Mouse (Mus musculus) liver, embryonic 14.5 days (tissue): ENCODE data around the gene Aak1. TPM values are rescaled to one million over a fixed set of nuclear protein-coding genes. Genes with fewer than 3 reads are reported as not detected.
"Not testable (repeated sequence)": the region's sequence is repeated elsewhere in the genome, so short reads cannot be mapped to it uniquely, and the experiment has no call there.

Experiments used
- ATAC-seq: fragments of 200-750 bp; cut with Nextera tagmentation; 2 replicates; pipeline ENCODE4 v1.8.0; 2017; ENCODE audit warnings: moderate number of reproducible peaks, mild to moderate bottlenecking, moderate library complexity; ENCODE audit not compliant: insufficient read depth
- DNase-seq, 3 experiments: peaks; one replicate each; pipeline ENCODE4 v3.0.0-alpha.2; 2012 to 2013; ENCODE audit warnings: low read depth in 3 of 3, low spot score in 3 of 3
- H3K27ac ChIP-seq: fragments of 300-500 bp; sonication (generic); 2 replicates; pipeline ENCODE4 v1.5.1; 2014; ENCODE audit warnings: moderate library complexity, mild to moderate bottlenecking, control low read depth, inconsistent platforms
- H3K27me3 ChIP-seq: fragments of 300-500 bp; sonication (generic); 2 replicates; pipeline ENCODE4 v1.6.1; 2014; ENCODE audit warnings: mild to moderate bottlenecking, low read length, moderate library complexity; ENCODE audit not compliant: control insufficient read depth, insufficient read depth
- H3K36me3 ChIP-seq: fragments of 300-500 bp; sonication (generic); replicated peaks from 2 replicates; pipeline ENCODE4 v1.6.1; 2014; ENCODE audit warnings: low read depth; ENCODE audit not compliant: control insufficient read depth, insufficient read depth
- H3K4me1 ChIP-seq, 2 experiments: fragments of 200-500 bp in 1 of 2; fragments of 300-500 bp in 1 of 2; sonication (generic) in 1 of 2; replicated peaks; 2 replicates each; pipeline ENCODE4 v1.6.1; 2012 to 2014; ENCODE audit warnings: antibody characterized with exemption in 1 of 2, inconsistent platforms in 1 of 2, low read length in 1 of 2; ENCODE audit not compliant: control insufficient read depth in 2 of 2, insufficient read depth in 2 of 2
- H3K4me2 ChIP-seq: fragments of 300-500 bp; sonication (generic); 2 replicates; pipeline ENCODE4 v1.6.1; 2014; ENCODE audit warnings: low read depth, mild to moderate bottlenecking, control low read depth, moderate library complexity
- H3K4me3 ChIP-seq, 2 experiments: fragments of 200-500 bp in 1 of 2; fragments of 300-500 bp in 1 of 2; sonication (generic) in 1 of 2; 2 replicates each; pipeline ENCODE4 v1.5.1; 2012 to 2014; ENCODE audit warnings: low read depth in 2 of 2, low read length in 2 of 2, mild to moderate bottlenecking in 2 of 2, control low read depth in 1 of 2, inconsistent platforms in 1 of 2, moderate library complexity in 1 of 2; ENCODE audit not compliant: insufficient read depth in 1 of 2
- H3K9ac ChIP-seq: fragments of 300-500 bp; sonication (generic); replicated peaks from 2 replicates; pipeline ENCODE4 v1.6.1; 2014; ENCODE audit warnings: mild to moderate bottlenecking, control low read depth, moderate library complexity
- H3K9me3 ChIP-seq: fragments of 300-500 bp; sonication (generic); 2 replicates; pipeline ENCODE4 v1.6.1; 2016; ENCODE audit warnings: low read length, mixed read lengths; ENCODE audit not compliant: control insufficient read depth
- CTCF ChIP-seq: IDR thresholded peaks from 2 replicates; pipeline ENCODE4 v1.5.1; 2016; ENCODE audit warnings: antibody characterized with exemption, low read depth, control low read depth
- EP300 ChIP-seq: IDR thresholded peaks from 2 replicates; pipeline ENCODE4 v1.6.1; 2016; ENCODE audit warnings: antibody characterized with exemption, low read depth
- WGBS: fragments of 180-500 bp; shearing (Covaris S2); extraction: QIAGEN DNeasy Blood & Tissue Kit; methylation state at CpG from one replicate; pipeline ENCODE4 v1.1.7; 2014; ENCODE audit not compliant: insufficient replicate concordance; 5-methylcytosine and 5-hydroxymethylcytosine counted together
- polyA plus RNA-seq, 2 experiments: library from polyadenylated mRNA; depleted of rRNA in 1 of 2; stranded (reverse) in 1 of 2; unstranded in 1 of 2; fragments of >200 nt; fragmentation: Nextera tagmentation in 1 of 2; extraction: Ambion mirVana in 1 of 2; gene quantifications; 2 replicates each; pipeline versions ENCODE4 v1.2.1 to v1.2.3; 2012 to 2014

Aak1 gene
- polyA plus RNA-seq, 2 experiments, result 2.4 to 4.2 TPM

- ATAC-seq (no peak), DNase-seq (no peak)
- Histone ChIP-seq H3K27ac (no peak overlapping the region), H3K4me2 (no peak overlapping the region), H3K9ac (no peak overlapping the region), H3K4me3 (no peak overlapping the region), H3K9me3 (no peaks in the 10 kb centered on the region), H3K4me1 (peaks cover 0 to 3% of the 10 kb centered on the region in 2 experiments; a peak in 2 of 4 replicates), H3K27me3 (no peaks in the 10 kb centered on the region), H3K36me3 (no peaks in the 10 kb centered on the region; the same call in 1 of the 2 replicates)
- TF ChIP-seq EP300 (no peak), CTCF (no peak)
Measured at GRCm38 (mm10) chr6:87028881-87029280, 179.6 kb downstream of the Aak1 start.

- H3K4me2 ChIP-seq, H3K9me3 ChIP-seq, H3K9ac ChIP-seq, ATAC-seq, H3K4me3 ChIP-seq, H3K4me1 ChIP-seq, H3K27me3 ChIP-seq, DNase-seq, H3K27ac ChIP-seq, H3K36me3 ChIP-seq: not testable (repeated sequence)
- 72% methylated on average over 7 of the region's 7 CpGs for WGBS
Measured at GRCm38 (mm10) chr6:87031310-87031709, 182.0 kb downstream of the Aak1 start.

GRCm38 (mm10) chr6:87032401-87032800 lies 183.1 kb downstream of the Aak1 start:
- DNase-seq, result no peak
- 66% methylated on average over 3 of the region's 3 CpGs for WGBS
- no peak for ATAC-seq
- no peaks in the 10 kb centered on the region for H3K4me1 ChIP-seq
- no peak overlapping the region for H3K4me3 ChIP-seq
- no peaks in the 10 kb centered on the region for H3K27me3 ChIP-seq
- no peak for TF ChIP-seq EP300
- no peak for TF ChIP-seq CTCF
- no peak overlapping the region for H3K4me2 ChIP-seq
- H3K9ac ChIP-seq, result no peak overlapping the region
- H3K36me3 ChIP-seq, result no peaks in the 10 kb centered on the region
- no peak overlapping the region for H3K27ac ChIP-seq
- no peaks in the 10 kb centered on the region for H3K9me3 ChIP-seq

GRCm38 (mm10) chr6:87034395-87034794 lies 185.1 kb downstream of the Aak1 start:
- H3K9ac ChIP-seq, result no peak overlapping the region
- H3K36me3 ChIP-seq, result no peaks in the 10 kb centered on the region
- no peak overlapping the region for H3K27ac ChIP-seq
- H3K9me3 ChIP-seq, result no peaks in the 10 kb centered on the region
- DNase-seq (no peak), ATAC-seq (no peak)
- whole genome bisulfite sequencing, result 71% methylated on average over 3 of the region's 3 CpGs
- TF ChIP-seq EP300 (no peak), CTCF (no peak)
- no peaks in the 10 kb centered on the region; a peak in 1 of 4 replicates for H3K4me1 ChIP-seq
- H3K4me2 ChIP-seq, result no peak overlapping the region
- H3K27me3 ChIP-seq, result no peaks in the 10 kb centered on the region
- no peak overlapping the region for H3K4me3 ChIP-seq

DNA sequence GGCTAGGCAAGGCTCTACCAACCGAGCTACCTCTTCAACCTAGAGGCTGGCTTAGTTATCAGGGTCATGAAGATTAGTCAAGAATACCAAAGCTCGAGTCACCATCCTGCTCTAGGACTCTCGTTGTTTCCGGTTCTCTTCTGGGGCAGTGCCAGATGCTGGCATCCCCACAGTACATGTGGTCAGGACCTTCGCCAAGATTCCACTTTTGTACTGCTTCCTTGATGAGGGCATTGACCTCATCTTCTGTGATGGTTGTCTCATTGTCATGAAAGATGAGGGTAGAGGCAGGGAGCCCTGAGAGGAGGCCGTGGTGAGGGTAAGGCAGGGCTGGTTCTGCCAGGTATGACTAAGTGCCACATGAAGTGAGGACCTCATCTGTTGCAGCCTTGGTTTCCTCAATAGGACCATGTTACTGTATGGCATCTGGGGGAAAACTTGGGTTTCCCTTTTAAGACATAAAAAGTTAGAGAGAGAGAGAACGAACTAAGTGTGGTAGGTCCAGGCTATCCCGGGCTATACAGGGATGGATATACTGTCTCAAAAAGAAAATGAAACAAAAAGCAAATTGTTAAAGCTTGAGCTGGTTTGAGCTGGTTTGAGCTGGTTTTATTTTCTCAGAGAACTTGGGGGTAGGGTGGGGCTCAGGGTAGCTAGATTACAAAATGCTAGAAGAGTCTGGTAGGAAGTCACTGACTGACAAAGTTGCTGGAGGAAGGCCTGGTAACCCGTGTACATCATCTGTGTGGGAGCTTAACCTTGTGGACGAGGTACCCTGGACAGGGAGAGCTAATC lies 188.7 kb downstream of the Aak1 start:
- no peaks in the 10 kb centered on the region for H3K36me3 ChIP-seq
- ATAC-seq (no peak), DNase-seq (no peak)
- H3K9me3 ChIP-seq, result no peaks in the 10 kb centered on the region
- no peak overlapping the region for H3K4me2 ChIP-seq
- TF ChIP-seq CTCF (no peak), EP300 (no peak)
- H3K4me3 ChIP-seq, result no peak overlapping the region
- no peak overlapping the region for H3K27ac ChIP-seq
- H3K4me1 ChIP-seq, result peaks cover 4 to 5% of the 10 kb centered on the region in 2 experiments
- 69% methylated on average over 10 of the region's 10 CpGs for WGBS
- H3K9ac ChIP-seq, result no peak overlapping the region
- no peaks in the 10 kb centered on the region for H3K27me3 ChIP-seq
